Mouse (Mus musculus) hindbrain, embryonic 16.5 days (tissue): Measurements from ENCODE around the gene Cand2. TPM values are rescaled to one million over a fixed set of nuclear protein-coding genes. Genes with fewer than 3 reads are reported as not detected.

Source experiments
- ATAC-seq: fragments of 200-750 bp; cut with Nextera tagmentation; 2 replicates; pipeline ENCODE4 v1.8.0; 2017; ENCODE audit warnings: moderate TSS enrichment, moderate library complexity
- H3K27ac ChIP-seq: fragments of 300-500 bp; sonication (generic); 2 replicates; pipeline ENCODE4 v1.5.1; 2014; ENCODE audit warnings: low read depth, mild to moderate bottlenecking, control low read depth, low read length, moderate library complexity
- H3K27me3 ChIP-seq: fragments of 300-500 bp; sonication (generic); replicated peaks from 2 replicates; pipeline ENCODE4 v1.6.1; 2014; ENCODE audit warnings: low read length; ENCODE audit not compliant: control insufficient read depth, insufficient read depth
- H3K36me3 ChIP-seq: fragments of 300-500 bp; sonication (generic); 2 replicates; pipeline ENCODE4 v1.6.1; 2014; ENCODE audit warnings: mild to moderate bottlenecking, low read length, moderate library complexity, mixed read lengths; ENCODE audit not compliant: control insufficient read depth, insufficient read depth
- H3K4me1 ChIP-seq: fragments of 300-500 bp; sonication (generic); 2 replicates; pipeline ENCODE4 v1.6.1; 2014; ENCODE audit warnings: low read depth, low read length; ENCODE audit not compliant: control insufficient read depth, insufficient read depth
- H3K4me2 ChIP-seq: fragments of 300-500 bp; sonication (generic); 2 replicates; pipeline ENCODE4 v1.6.1; 2014; ENCODE audit warnings: mild to moderate bottlenecking, low read length, control low read depth, moderate library complexity
- H3K4me3 ChIP-seq: fragments of 300-500 bp; sonication (generic); 2 replicates; pipeline ENCODE4 v1.5.1; 2014; ENCODE audit warnings: mild to moderate bottlenecking, low read length, control low read depth, moderate library complexity
- H3K9ac ChIP-seq: fragments of 300-500 bp; sonication (generic); 2 replicates; pipeline ENCODE4 v1.6.1; 2014; ENCODE audit warnings: low read depth, mild to moderate bottlenecking, control low read depth, low read length, moderate library complexity
- H3K9me3 ChIP-seq: fragments of 300-500 bp; sonication (generic); 2 replicates; pipeline ENCODE4 v1.6.1; 2014; ENCODE audit warnings: mild to moderate bottlenecking, low read length, moderate library complexity; ENCODE audit not compliant: control insufficient read depth
- WGBS: fragments of 180-500 bp; shearing (Covaris S2); extraction: QIAGEN DNeasy Blood & Tissue Kit; methylation state at CpG from one replicate; pipeline ENCODE4 v1.1.7; 2014; 5-methylcytosine and 5-hydroxymethylcytosine counted together
- polyA plus RNA-seq: library from polyadenylated mRNA; unstranded; fragments of >200 nt; fragmentation: Nextera tagmentation; extraction: Ambion mirVana; gene quantifications from 2 replicates; pipeline ENCODE4 v1.2.1, GENCODE M21; 2015

Cand2 gene
- polyA plus RNA-seq, 1 experiment from 2014 or later, result 10.0 TPM

GRCm38 (mm10) chr6:115791842-115792686, 17.7 kb downstream of the Cand2 start:
- Histone ChIP-seq H3K4me3 (no peak overlapping the region), H3K27me3 (no peaks in the 10 kb centered on the region), H3K4me2 (no peak overlapping the region), H3K36me3 (peaks cover 38% of the 10 kb centered on the region), H3K9ac (no peak overlapping the region), H3K9me3 (no peaks in the 10 kb centered on the region), H3K4me1 (peaks cover 3% of the 10 kb centered on the region; the same call in 1 of the 2 replicates), H3K27ac (0 out of 2 replicates have a peak overlapping the region, but pooled peaks have one; percentile 34)
- ATAC-seq, result peak; percentile 60; the same call in 1 of the 2 replicates
- WGBS, result 78% methylated on average over 34 of the region's 34 CpGs

GRCm38 (mm10) chr6:115792691-115793215, 18.4 kb downstream of the Cand2 start:
- 0 out of 2 replicates have a peak overlapping the region, but pooled peaks have one; percentile 34 for H3K27ac ChIP-seq
- 81% methylated on average over 21 of the region's 21 CpGs for WGBS

GRCm38 (mm10) chr6:115801811-115802210, 27.5 kb downstream of the Cand2 start:
- no peak for ATAC-seq
- no peak overlapping the region for H3K4me2 ChIP-seq
- H3K9ac ChIP-seq, result no peak overlapping the region

More at GRCm38 (mm10) chr6:115792691-115793215, 18.4 kb downstream of the Cand2 start:
- Histone ChIP-seq H3K9ac (no peak overlapping the region), H3K9me3 (no peaks in the 10 kb centered on the region), H3K4me1 (peaks cover 3% of the 10 kb centered on the region; the same call in 1 of the 2 replicates), H3K4me2 (no peak overlapping the region), H3K36me3 (peaks cover 42% of the 10 kb centered on the region), H3K27me3 (no peaks in the 10 kb centered on the region), H3K4me3 (no peak overlapping the region)
- ATAC-seq, result peak; percentile 38; the same call in 1 of the 2 replicates

GRCm38 (mm10) chr6:115803541-115804382, 29.4 kb downstream of the Cand2 start:
- WGBS, result 35% methylated on average over 16 of the region's 16 CpGs
- no peak overlapping the region for H3K9ac ChIP-seq
- no peaks in the 10 kb centered on the region for H3K9me3 ChIP-seq
- H3K4me3 ChIP-seq, result no peak overlapping the region
- H3K27me3 ChIP-seq, result no peaks in the 10 kb centered on the region
- peaks cover 16% of the 10 kb centered on the region for H3K4me1 ChIP-seq
- peaks cover 35% of the 10 kb centered on the region for H3K36me3 ChIP-seq
- ATAC-seq, result peak; percentile 24; the same call in 1 of the 2 replicates
- H3K4me2 ChIP-seq, result no peak overlapping the region
- no peak overlapping the region for H3K27ac ChIP-seq

More at GRCm38 (mm10) chr6:115801811-115802210, 27.5 kb downstream of the Cand2 start:
- 93% methylated on average over 3 of the region's 3 CpGs for WGBS
- Histone ChIP-seq H3K4me3 (no peak overlapping the region), H3K9me3 (no peaks in the 10 kb centered on the region), H3K27me3 (no peaks in the 10 kb centered on the region), H3K27ac (no peak overlapping the region), H3K4me1 (peaks cover 9% of the 10 kb centered on the region), H3K36me3 (peaks cover 52% of the 10 kb centered on the region)

GRCm38 (mm10) chr6:115804432-115805192, 30.3 kb downstream of the Cand2 start:
- 68% methylated on average over 10 of the region's 10 CpGs for WGBS
- peaks cover 16% of the 10 kb centered on the region for H3K4me1 ChIP-seq
- H3K9me3 ChIP-seq, result no peaks in the 10 kb centered on the region
- ATAC-seq, result no peak
- H3K4me2 ChIP-seq, result no peak overlapping the region
- H3K27me3 ChIP-seq, result no peaks in the 10 kb centered on the region
- H3K9ac ChIP-seq, result no peak overlapping the region
- H3K4me3 ChIP-seq, result no peak overlapping the region
- no peak overlapping the region for H3K27ac ChIP-seq
- peaks cover 29% of the 10 kb centered on the region for H3K36me3 ChIP-seq

- Histone ChIP-seq H3K27me3 (no peaks in the 10 kb centered on the region), H3K36me3 (peaks cover 18% of the 10 kb centered on the region), H3K9me3 (no peaks in the 10 kb centered on the region), H3K4me2 (peak overlapping the region; percentile 75), H3K4me3 (peak overlapping the region; percentile 85), H3K9ac (peak overlapping the region; percentile 89), H3K4me1 (peaks cover 16% of the 10 kb centered on the region), H3K27ac (peak overlapping the region; percentile 96)
- 6% methylated on average over 15 of the region's 15 CpGs for WGBS
- ATAC-seq, result no peak
Observed at GRCm38 (mm10) chr6:115807464-115808195, 33.3 kb downstream of the Cand2 start.

GRCm38 (mm10) chr6:115808196-115808487, 33.8 kb downstream of the Cand2 start:
- ATAC-seq, result no peak
- H3K9me3 ChIP-seq, result no peaks in the 10 kb centered on the region
- peak overlapping the region; percentile 89 for H3K9ac ChIP-seq
- H3K4me2 ChIP-seq, result peak overlapping the region; percentile 75
- H3K4me3 ChIP-seq, result peak overlapping the region; percentile 85
- WGBS, result 0% methylated on average over 22 of the region's 22 CpGs
- peaks cover 16% of the 10 kb centered on the region for H3K36me3 ChIP-seq
- H3K27me3 ChIP-seq, result no peaks in the 10 kb centered on the region
- H3K27ac ChIP-seq, result peak overlapping the region; percentile 96
- peaks cover 16% of the 10 kb centered on the region for H3K4me1 ChIP-seq
